Mouse (Mus musculus) activated CD4-positive, CD25-positive, alpha-beta regulatory T cell, adult 4 months (primary cell): ENCODE measurements at regions not wholly inside any gene's neighbourhood (a gene's known extent, or its start where the extent isn't known, plus 50 kb on each side); places are given as distances from the start of the nearest gene placed in this dataset.

ENCODE experiments used
- ATAC-seq: one replicate; pipeline ENCODE4 v1.8.0; 2017

DNA sequence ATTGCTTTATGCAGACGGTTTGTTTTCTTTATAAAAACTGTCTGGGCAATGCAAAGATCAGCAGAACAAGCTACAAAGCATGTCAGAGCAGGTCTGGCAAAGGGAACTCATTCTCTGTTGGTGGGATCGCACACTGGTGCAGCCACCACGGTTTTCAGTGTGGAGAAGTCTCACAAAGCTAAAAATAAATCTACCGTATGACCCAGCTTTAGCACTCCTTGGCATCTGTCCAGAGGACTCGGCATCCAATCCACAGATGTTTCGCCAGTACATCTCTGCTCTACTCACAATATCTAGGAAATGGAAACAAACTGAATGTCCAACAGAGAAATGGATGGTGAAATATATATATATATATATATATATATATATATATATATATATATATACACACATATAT lies 69.4 kb upstream of the Tbc1d5 start:
- ATAC-seq = no peak

DNA sequence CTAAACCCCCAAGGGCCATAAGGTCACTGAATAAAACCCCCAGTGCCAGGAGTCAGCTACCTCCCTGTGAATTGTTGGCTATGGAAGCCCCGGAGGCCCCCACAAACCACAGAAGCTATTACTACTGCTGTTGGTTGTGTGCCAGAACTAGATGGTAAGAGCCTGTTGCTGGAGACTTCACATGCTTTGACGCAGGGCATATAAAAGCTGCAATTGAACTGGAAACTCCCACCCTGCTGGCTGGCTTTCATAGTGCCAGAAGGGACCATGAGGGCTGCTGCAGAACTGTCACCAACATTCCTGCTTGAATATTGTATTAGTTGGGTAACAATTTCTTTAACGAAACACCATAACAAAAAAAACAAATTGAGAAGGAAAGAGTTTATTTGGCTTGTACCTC lies 66.9 kb upstream of the Tbc1d5 start:
- no peak for ATAC-seq

DNA sequence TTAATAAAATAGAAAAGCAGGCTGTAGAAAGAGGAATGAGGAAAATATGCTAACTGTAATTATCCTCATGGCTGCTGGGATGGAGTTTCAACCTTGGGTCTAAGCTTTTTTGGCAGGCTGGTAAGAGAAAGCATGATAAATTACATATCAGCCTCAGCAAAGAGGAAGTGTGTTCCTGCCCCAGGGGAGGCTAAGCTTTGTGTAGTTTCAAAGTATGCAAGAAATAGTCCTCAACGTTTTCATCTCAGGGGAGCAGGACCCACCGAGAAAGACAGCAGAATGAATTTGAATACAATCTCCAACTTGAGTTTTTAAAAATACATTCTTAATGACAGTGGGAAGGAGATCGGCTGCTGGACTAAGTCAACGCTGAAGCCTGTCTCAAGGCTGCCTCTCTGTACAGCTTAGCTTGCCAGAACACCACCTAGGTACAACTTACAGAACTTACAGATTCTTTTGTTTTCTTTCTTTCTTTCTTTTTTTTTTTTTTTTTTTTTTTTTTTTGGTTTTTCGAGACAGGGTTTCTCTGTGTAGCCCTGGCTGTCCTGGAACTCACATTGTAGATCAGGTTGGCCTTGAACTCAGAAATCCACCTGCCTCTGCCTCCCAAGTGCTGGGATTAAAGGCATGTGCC lies 61.3 kb upstream of the Tbc1d5 start:
- ATAC-seq = no peak

DNA sequence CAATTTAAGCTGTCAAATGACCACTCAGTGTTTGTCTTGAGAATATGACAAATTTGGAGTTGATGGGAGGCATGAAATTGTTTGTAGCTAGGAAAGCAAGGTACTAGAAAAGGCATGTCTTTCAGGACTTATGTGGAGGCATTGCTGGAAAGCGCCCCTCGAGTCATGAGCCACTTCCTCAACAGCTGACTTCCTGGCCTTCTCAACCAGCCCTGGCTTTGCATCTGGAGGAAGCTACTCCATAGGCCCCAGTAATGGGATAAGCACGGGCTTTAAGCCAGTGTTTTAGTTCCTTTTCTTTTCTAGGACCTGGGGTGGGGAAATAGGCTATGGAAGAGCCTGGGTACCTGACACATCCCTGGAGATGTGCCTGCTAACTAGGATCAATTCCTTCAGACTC lies 60.3 kb upstream of the Tbc1d5 start:
- no peak for ATAC-seq
